8 mouse cellular contexts compared by ENCODE assay signal in genomic region chr5:112298226-112298988, GRCm38 (mm10). TPM values are rescaled to one million over a fixed set of nuclear protein-coding genes. Genes with fewer than 3 reads are reported as not detected.
A peak's percentile ranks its signal among the peaks of the same experiment; 100 is the strongest.
DNase-seq lines count a peak whose midpoint lies in the region; ATAC-seq and TF ChIP-seq lines count a peak whose summit lies in the region.

No protein-coding gene starts in this region.

- 0 out of 2 replicates have a peak, but pooled peaks cover 3% of the 10 kb centered on the region for H3K4me1 ChIP-seq in lung, embryonic 14.5 days (ENCODE audit: insufficient read depth)
- H3K4me1 ChIP-seq in heart, embryonic 14.5 days (ENCODE audit: control insufficient read depth in 2 of 2, insufficient read depth in 2 of 2, low read length in 2 of 2) = peaks cover 24 to 42% of the 10 kb centered on the region in 2 experiments

- ATAC-seq in lung, embryonic 14.5 days (ENCODE audit: insufficient read depth) = peak; percentile 48; the same call in 1 of the 2 replicates
- ATAC-seq in heart, embryonic 14.5 days (ENCODE audit: insufficient number of reproducible peaks, insufficient read depth, low FRiP score, low read depth) = peak; percentile 70

- H3K9ac ChIP-seq in lung, embryonic 14.5 days = no peak overlapping the region
- no peak overlapping the region for H3K9ac ChIP-seq in heart, embryonic 14.5 days (ENCODE audit: low read length)

- H3K9me3 ChIP-seq in lung, embryonic 14.5 days (ENCODE audit: low read depth, low read length) = no peaks in the 10 kb centered on the region
- no peaks in the 10 kb centered on the region for H3K9me3 ChIP-seq in heart, embryonic 14.5 days (ENCODE audit: control insufficient read depth, low read length)

- 74% methylated on average over 12 of the region's 12 CpGs for WGBS in lung, embryonic 14.5 days
- 71% methylated on average over 12 of the region's 12 CpGs for WGBS in heart, embryonic 14.5 days

- no peaks in the 10 kb centered on the region for H3K27me3 ChIP-seq in lung, embryonic 14.5 days (ENCODE audit: insufficient read depth, low read length)
- no peaks in the 10 kb centered on the region for H3K27me3 ChIP-seq in heart, embryonic 14.5 days (ENCODE audit: control insufficient read depth, insufficient read depth, low read length)
- no peaks in the 10 kb centered on the region for H3K27me3 ChIP-seq in splenic B cell, adult 2 months (ENCODE audit: control insufficient read depth, insufficient read depth, low read length, poor library complexity, severe bottlenecking)

- H3K27ac ChIP-seq in lung, embryonic 14.5 days (ENCODE audit: low read depth) = peak overlapping the region; percentile 42; the same call in 1 of the 2 replicates
- H3K27ac ChIP-seq in heart, embryonic 14.5 days (replicated peaks in 1 of 2; ENCODE audit: control insufficient read depth in 1 of 2, insufficient read depth in 1 of 2, low read depth in 2 of 2, low read length in 2 of 2) = peak overlapping the region; percentile 70 to 71

- no peak for TF ChIP-seq CTCF in lung, embryonic 14.5 days (IDR thresholded peaks at IDR 0.05; ENCODE audit: low read depth)

- no peaks in the 10 kb centered on the region for H3K36me3 ChIP-seq in lung, embryonic 14.5 days (ENCODE audit: insufficient read depth)
- no peaks in the 10 kb centered on the region for H3K36me3 ChIP-seq in heart, embryonic 14.5 days (ENCODE audit: control insufficient read depth, insufficient read depth, low read length)
- no peaks in the 10 kb centered on the region for H3K36me3 ChIP-seq in splenic B cell, adult 2 months (ENCODE audit: control insufficient read depth, insufficient read depth, low read length, poor library complexity, severe bottlenecking)

- H3K4me2 ChIP-seq in lung, embryonic 14.5 days = no peak overlapping the region
- no peak overlapping the region for H3K4me2 ChIP-seq in heart, embryonic 14.5 days (ENCODE audit: low read length)

- intact Hi-C loops in left cerebral cortex, postnatal 4 days (cut with DNase I) = no loop called here

- peak; percentile 54 for DNase-seq in lung, embryonic 14.5 days
- DNase-seq in lung, postnatal 25 days (ENCODE audit: low spot score) = no peak
- peak; percentile 70 to 76 for DNase-seq in kidney, postnatal 36 days
- peak; percentile 47 for DNase-seq in splenic B cell, adult 2 months (ENCODE audit: low read depth, low spot score)
- DNase-seq in left cerebral cortex, postnatal 4 days = no peak
- no peak for DNase-seq in urinary bladder, postnatal 25 days (ENCODE audit: low spot score)
- DNase-seq in frontal cortex, postnatal 14 days (ENCODE audit: low spot score in 2 of 2) = no peak

- no peak overlapping the region for H3K4me3 ChIP-seq in lung, embryonic 14.5 days (ENCODE audit: low read depth, low read length)
- H3K4me3 ChIP-seq in heart, embryonic 14.5 days (ENCODE audit: control insufficient read depth in 1 of 2, insufficient read depth in 1 of 2, low read depth in 1 of 2, low read length in 2 of 2) = no peak overlapping the region

RNA-seq across cellular contexts. Expression of gene Tpst2, which starts 21.9 kb away (rescaled TPM):
- polyA plus RNA-seq in lung, embryonic 14.5 days (2014; fragmentation: Nextera tagmentation; extraction: Ambion mirVana) = 53.2 and 57.7 TPM in 2 replicates
- 39.0 and 45.9 TPM in 2 replicates for polyA plus RNA-seq in heart, embryonic 14.5 days (2014; fragmentation: Nextera tagmentation; extraction: Ambion mirVana)
- 10 to 100 TPM; 25.5 to 28.8 TPM for total RNA-seq in left cerebral cortex, postnatal 4 days (2021)

RNA-seq across cellular contexts. Expression of gene Tfip11, which starts 27.8 kb away (rescaled TPM):
- 27.0 and 27.1 TPM in 2 replicates for polyA plus RNA-seq in lung, embryonic 14.5 days (2014; fragmentation: Nextera tagmentation; extraction: Ambion mirVana)
- 12.6 and 13.4 TPM in 2 replicates for polyA plus RNA-seq in heart, embryonic 14.5 days (2014; fragmentation: Nextera tagmentation; extraction: Ambion mirVana)
- total RNA-seq in left cerebral cortex, postnatal 4 days (2021) = 10 to 100 TPM; 33.2 to 34.9 TPM

RNA-seq across cellular contexts. Expression of gene Crybb1, which starts 42.8 kb away (rescaled TPM):
- 2.0 TPM in 2 replicates for polyA plus RNA-seq in lung, embryonic 14.5 days (2014; fragmentation: Nextera tagmentation; extraction: Ambion mirVana)
- 0.86 and 1.0 TPM in 2 replicates for polyA plus RNA-seq in heart, embryonic 14.5 days (2014; fragmentation: Nextera tagmentation; extraction: Ambion mirVana)
- total RNA-seq in left cerebral cortex, postnatal 4 days (2021) = 1 to 10 TPM; 3.5 to 5.6 TPM

RNA-seq across cellular contexts. Expression of gene Srrd, which starts 44.4 kb away (rescaled TPM):
- 42.3 and 51.0 TPM in 2 replicates for polyA plus RNA-seq in lung, embryonic 14.5 days (2014; fragmentation: Nextera tagmentation; extraction: Ambion mirVana)
- polyA plus RNA-seq in heart, embryonic 14.5 days (2014; fragmentation: Nextera tagmentation; extraction: Ambion mirVana) = 25.4 and 25.9 TPM in 2 replicates
- total RNA-seq in left cerebral cortex, postnatal 4 days (2021) = 10 to 100 TPM; 30.7 to 34.4 TPM

RNA-seq across cellular contexts. Expression of gene Hps4, which starts 44.5 kb away (rescaled TPM):
- polyA plus RNA-seq in lung, embryonic 14.5 days (2014; fragmentation: Nextera tagmentation; extraction: Ambion mirVana) = 27.0 and 30.3 TPM in 2 replicates
- 14.9 and 18.5 TPM in 2 replicates for polyA plus RNA-seq in heart, embryonic 14.5 days (2014; fragmentation: Nextera tagmentation; extraction: Ambion mirVana)
- total RNA-seq in left cerebral cortex, postnatal 4 days (2021) = 10 to 100 TPM; 32.6 to 32.8 TPM

Comparison
In these comparisons a context has a peak if more than half of its experiments do, and no peak if none do; other contexts are left out.
1. DNase-seq: peak in lung, embryonic 14.5 days (single experiment), kidney, postnatal 36 days (2 of 2) and splenic B cell, adult 2 months (single experiment); none in lung, postnatal 25 days (single experiment), left cerebral cortex, postnatal 4 days (single experiment), urinary bladder, postnatal 25 days (single experiment) and frontal cortex, postnatal 14 days (0 of 2).